Mouse (Mus musculus) olfactory bulb, adult 2 months (tissue): ENCODE data around the gene Bcl11b. TPM values are rescaled to one million over a fixed set of nuclear protein-coding genes. Genes with fewer than 3 reads are reported as not detected.

Source experiments
- H3K27ac ChIP-seq: fragments of 200-500 bp; 2 replicates; pipeline ENCODE4 v1.5.1; 2012; ENCODE audit warnings: low read depth, low read length; ENCODE audit not compliant: insufficient read depth
- H3K4me1 ChIP-seq: fragments of 200-500 bp; 2 replicates; pipeline ENCODE4 v1.6.1; 2012; ENCODE audit warnings: low read length; ENCODE audit not compliant: control insufficient read depth, insufficient read depth
- H3K4me3 ChIP-seq: fragments of 200-500 bp; 2 replicates; pipeline ENCODE4 v1.5.1; 2012; ENCODE audit warnings: mild to moderate bottlenecking, low read depth, low read length, moderate library complexity; ENCODE audit not compliant: insufficient read depth
- CTCF ChIP-seq: fragments of 200-500 bp; IDR thresholded peaks from 2 replicates; pipeline ENCODE4 v1.5.1; 2012; ENCODE audit warnings: low read depth, mild to moderate bottlenecking, low read length, moderate library complexity; ENCODE audit not compliant: insufficient read depth
- POLR2A ChIP-seq: fragments of 200-500 bp; IDR thresholded peaks from 2 replicates; pipeline ENCODE4 v1.6.1; 2012; ENCODE audit warnings: mild to moderate bottlenecking, low read depth, low read length, moderate library complexity; ENCODE audit not compliant: insufficient read depth
- WGBS: fragments of 180-500 bp; shearing (Covaris S2); methylation state at CpG from one replicate; pipeline ENCODE4 v1.1.7; 2018; 5-methylcytosine and 5-hydroxymethylcytosine counted together
- polyA plus RNA-seq: library from polyadenylated mRNA; stranded (reverse); fragments of >200 nt; gene quantifications from 2 replicates; pipeline ENCODE4 v1.2.4, GENCODE M21; 2012; ENCODE audit warnings: low replicate concordance; ENCODE audit not compliant: missing spikeins, insufficient read depth, insufficient read length

Bcl11b gene
- polyA plus RNA-seq, 1 experiment: 49.8 TPM

DNA sequence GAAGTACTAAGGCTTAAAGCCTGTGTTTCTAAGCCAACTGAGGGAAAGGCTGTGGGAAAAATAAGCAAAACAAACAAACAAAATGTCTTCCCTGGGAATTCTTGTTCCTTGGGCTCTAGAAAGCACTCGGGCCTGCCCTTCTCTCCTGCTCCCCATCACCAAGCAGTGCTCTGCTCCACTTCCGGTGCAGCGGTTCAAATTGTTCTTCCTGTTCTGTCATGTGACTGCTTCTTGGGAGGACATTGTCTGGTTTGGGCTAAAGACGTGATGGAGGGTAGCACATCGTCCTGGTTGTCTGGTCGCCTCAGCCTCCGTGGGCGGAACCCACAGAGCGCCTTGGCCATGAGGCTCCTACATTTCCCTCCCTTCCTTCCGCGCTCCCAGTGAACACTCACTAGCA, 94.6 kb downstream of the Bcl11b start:
- TF ChIP-seq CTCF (no peak), POLR2A (no peak)
- no peak overlapping the region for H3K4me3 ChIP-seq
- H3K4me1 ChIP-seq: peaks cover 3% of the 10 kb centered on the region; the same call in 1 of the 2 replicates
- H3K27ac ChIP-seq: no peak overlapping the region
- 79% methylated on average over 11 of the region's 11 CpGs for WGBS

DNA sequence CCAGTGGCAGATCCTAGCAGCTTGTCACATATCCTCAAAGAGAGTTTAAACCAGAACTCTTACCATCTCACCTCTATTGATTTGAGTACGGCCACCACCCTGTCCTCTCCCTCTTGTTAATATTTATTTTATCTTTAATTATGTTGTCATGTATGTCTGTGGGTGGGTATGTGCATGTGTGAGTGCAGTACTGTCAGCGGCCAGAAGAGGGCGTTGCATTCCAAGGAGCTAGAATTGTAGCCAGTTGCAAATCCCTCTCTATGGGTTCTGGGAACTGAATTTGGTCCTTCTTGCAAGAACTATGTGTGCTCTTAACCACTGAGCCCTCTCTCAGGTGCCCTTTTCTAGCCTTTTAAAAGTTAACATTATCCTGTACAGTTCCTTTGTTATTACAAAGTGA, 98.1 kb downstream of the Bcl11b start:
- TF ChIP-seq POLR2A: no peak
- no peak for TF ChIP-seq CTCF
- WGBS: 97% methylated on average over 3 of the region's 3 CpGs

GRCm38 (mm10) chr12:107904457-107904856, 98.9 kb downstream of the Bcl11b start:
- WGBS: 72% methylated on average over 11 of the region's 11 CpGs
- no peak for TF ChIP-seq CTCF
- H3K4me1 ChIP-seq: peaks cover 3% of the 10 kb centered on the region; the same call in 1 of the 2 replicates
- H3K27ac ChIP-seq: no peak overlapping the region
- no peak overlapping the region for H3K4me3 ChIP-seq

More for the DNA sequence above, 98.1 kb downstream of the Bcl11b start:
- H3K4me3 ChIP-seq: no peak overlapping the region
- H3K27ac ChIP-seq: no peak overlapping the region
- peaks cover 3% of the 10 kb centered on the region; the same call in 1 of the 2 replicates for H3K4me1 ChIP-seq

DNA sequence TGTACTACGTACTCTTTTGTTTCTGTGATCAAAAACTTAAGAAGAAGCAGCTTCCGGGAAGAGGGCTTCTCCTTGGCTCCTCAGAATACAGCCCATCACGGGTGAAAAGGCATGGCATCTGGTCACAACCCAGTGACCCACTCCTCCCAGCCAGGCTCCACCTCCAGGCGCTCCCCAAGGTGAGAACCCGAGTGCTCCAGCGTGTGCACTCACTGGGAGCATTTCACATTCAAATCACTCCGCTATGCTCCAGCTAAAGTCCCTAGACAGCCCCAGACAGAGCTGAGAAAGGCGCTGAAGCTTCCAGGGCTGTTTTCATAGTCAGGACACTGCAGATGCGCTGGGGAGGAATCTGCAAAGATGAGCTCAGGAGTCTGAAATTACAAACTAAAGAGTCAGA, 99.5 kb downstream of the Bcl11b start:
- H3K4me3 ChIP-seq: no peak overlapping the region
- H3K4me1 ChIP-seq: peaks cover 1% of the 10 kb centered on the region; the same call in 1 of the 2 replicates
- TF ChIP-seq CTCF (no peak), POLR2A (no peak)
- no peak overlapping the region for H3K27ac ChIP-seq
- WGBS: 48% methylated on average over 9 of the region's 9 CpGs

- TF ChIP-seq POLR2A (no peak), CTCF (no peak)
- WGBS: 89% methylated on average over 3 of the region's 3 CpGs
- H3K4me3 ChIP-seq: no peak overlapping the region
- no peak overlapping the region for H3K27ac ChIP-seq
- peaks cover 14% of the 10 kb centered on the region for H3K4me1 ChIP-seq
Measured at GRCm38 (mm10) chr12:107891449-107891848, 112.0 kb downstream of the Bcl11b start.

DNA sequence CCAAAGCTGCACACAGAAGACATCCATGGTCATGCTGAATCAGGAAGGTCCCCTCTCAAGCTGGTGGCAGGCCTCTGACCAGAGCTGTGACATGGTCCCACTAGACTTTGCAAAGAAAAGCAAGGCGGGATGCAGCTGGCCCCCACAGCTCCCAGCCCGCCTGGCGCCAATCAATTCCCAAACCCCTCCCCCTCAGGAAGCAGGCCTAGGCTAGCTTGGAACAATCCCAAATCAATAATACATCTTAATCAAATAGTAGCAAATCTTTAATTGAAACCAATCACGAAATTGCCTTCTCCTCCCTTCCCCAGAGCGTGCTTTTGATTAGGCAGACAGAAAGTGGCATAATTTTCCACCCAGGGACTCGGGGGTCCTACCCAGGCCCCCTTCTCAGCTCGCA, 113.1 kb downstream of the Bcl11b start:
- H3K27ac ChIP-seq: no peak overlapping the region
- TF ChIP-seq CTCF (no peak), POLR2A (no peak)
- H3K4me3 ChIP-seq: no peak overlapping the region
- WGBS: 75% methylated on average over 7 of the region's 7 CpGs
- H3K4me1 ChIP-seq: peaks cover 14% of the 10 kb centered on the region

- 79% methylated on average over 10 of the region's 10 CpGs for whole genome bisulfite sequencing
- Histone ChIP-seq H3K4me1 (peaks cover 14% of the 10 kb centered on the region), H3K27ac (no peak overlapping the region), H3K4me3 (no peak overlapping the region)
- TF ChIP-seq POLR2A (no peak), CTCF (no peak)
Measured at GRCm38 (mm10) chr12:107889841-107890240, 113.6 kb downstream of the Bcl11b start.

GRCm38 (mm10) chr12:107888646-107889045, 114.8 kb downstream of the Bcl11b start:
- H3K4me3 ChIP-seq: no peak overlapping the region
- peaks cover 14% of the 10 kb centered on the region for H3K4me1 ChIP-seq
- WGBS: 43% methylated on average over 5 of the region's 5 CpGs
- TF ChIP-seq CTCF (no peak), POLR2A (no peak)
- H3K27ac ChIP-seq: no peak overlapping the region

- TF ChIP-seq POLR2A (no peak), CTCF (no peak)
- Histone ChIP-seq H3K27ac (no peak overlapping the region), H3K4me3 (no peak overlapping the region), H3K4me1 (peaks cover 14% of the 10 kb centered on the region)
- 92% methylated on average over 5 of the region's 5 CpGs for WGBS
Measured at GRCm38 (mm10) chr12:107888049-107888448, 115.4 kb downstream of the Bcl11b start.

GRCm38 (mm10) chr12:107887621-107888020, 115.8 kb downstream of the Bcl11b start:
- H3K4me1 ChIP-seq: peaks cover 14% of the 10 kb centered on the region
- no peak overlapping the region for H3K4me3 ChIP-seq
- WGBS: 90% methylated on average over 6 of the region's 6 CpGs
- no peak overlapping the region for H3K27ac ChIP-seq
- TF ChIP-seq POLR2A (no peak), CTCF (no peak)

DNA sequence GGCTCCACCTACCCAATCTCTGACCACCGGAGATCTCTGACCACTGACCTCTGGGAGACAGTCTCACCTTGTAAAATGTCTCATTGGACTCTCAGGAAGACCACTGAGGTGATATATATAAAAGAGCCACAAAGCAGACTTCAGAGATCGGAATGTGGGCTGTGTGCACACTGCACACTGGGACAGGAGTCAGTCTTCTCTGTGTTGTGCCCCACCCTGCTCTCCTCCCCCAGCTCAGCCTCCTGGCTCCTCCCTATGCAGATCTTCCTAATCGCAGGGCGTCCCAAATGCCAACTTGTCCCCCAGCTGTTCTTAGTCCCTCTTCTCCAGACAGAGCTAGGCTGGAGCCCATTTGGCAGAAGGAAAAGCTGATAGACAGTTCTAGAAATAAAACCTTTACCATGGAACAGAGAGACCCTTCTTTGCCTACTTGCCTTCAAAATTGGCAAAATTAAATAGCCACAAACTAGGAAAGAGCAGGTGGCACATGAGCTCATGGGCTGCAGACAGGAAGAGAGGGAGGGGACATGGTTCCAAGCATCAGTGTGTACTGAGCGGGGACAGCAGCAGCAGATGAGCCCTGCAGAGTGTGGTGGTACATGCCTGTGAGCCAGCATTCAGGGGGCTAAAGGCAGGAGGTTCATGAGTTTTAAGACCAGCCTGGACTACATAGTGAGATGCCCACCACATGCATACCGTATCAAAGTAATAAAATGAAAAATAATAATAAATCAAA, 118.9 kb downstream of the Bcl11b start:
- 64% methylated on average over 6 of the region's 6 CpGs for WGBS
- Histone ChIP-seq H3K27ac (no peak overlapping the region), H3K4me1 (peaks cover 10% of the 10 kb centered on the region), H3K4me3 (no peak overlapping the region)
- no peak for TF ChIP-seq POLR2A
- no peak for TF ChIP-seq CTCF
